Mouse (Mus musculus): Measurements from ENCODE around the gene Ttll4. TPM values are rescaled to one million over a fixed set of nuclear protein-coding genes. Genes with fewer than 3 reads are reported as not detected.

Gene Ttll4
- total RNA-seq, 2 experiments from 2014 or later: 14.1 to 23.3 TPM

GRCm38 (mm10) chr1:74750683-74751082 lies 89.1 kb downstream of the Ttll4 start:
- no peak for DNase-seq (ENCODE audit: low spot score in 2 of 2)

- no peak for DNase-seq (ENCODE audit: low spot score in 2 of 2)
Observed at GRCm38 (mm10) chr1:74752150-74752549, 90.6 kb downstream of the Ttll4 start.

- DNase-seq (ENCODE audit: low spot score in 2 of 2): no peak
Observed at GRCm38 (mm10) chr1:74752833-74753232, 91.3 kb downstream of the Ttll4 start.

Other genes starting within 250 kb of the Ttll4 start
- 10 to 100 TPM; 22.9 to 25.8 TPM for gene Cnot9, start 155.7 kb upstream of the Ttll4 start, total RNA-seq (2021)
- gene Plcd4, start 118.9 kb upstream of the Ttll4 start, total RNA-seq (2021): under 1 TPM; 0.66 to 0.74 TPM
- gene Usp37, start 117.5 kb upstream of the Ttll4 start, total RNA-seq (2021): 10 to 100 TPM; 16.9 to 17.4 TPM
- 10 to 100 TPM; 15.4 to 20.1 TPM for gene Zfp142, start 73.5 kb upstream of the Ttll4 start, total RNA-seq (2021)
- 10 to 100 TPM; 27.0 to 31.0 TPM for gene Bcs1l, start 73.5 kb upstream of the Ttll4 start, total RNA-seq (2021)
- 10 to 100 TPM; 53.8 to 59.6 TPM for gene Rnf25, start 60.3 kb upstream of the Ttll4 start, total RNA-seq (2021)
- gene Stk36, start 60.3 kb upstream of the Ttll4 start, total RNA-seq (2021): 1 to 10 TPM; 2.9 to 5.3 TPM
- gene Cyp27a1, start 51.8 kb downstream of the Ttll4 start, total RNA-seq (2021): 10 to 100 TPM; 12.0 to 25.3 TPM
- under 1 TPM; 0.17 to 0.26 TPM for gene Prkag3, start 87.5 kb downstream of the Ttll4 start, total RNA-seq (2021)
- 1 to 10 TPM; 2.8 to 2.9 TPM for gene Wnt6, start 110.1 kb downstream of the Ttll4 start, total RNA-seq (2021)
- gene Wnt10a, start 129.8 kb downstream of the Ttll4 start, total RNA-seq (2021): 1 to 10 TPM in 1 of 2 experiments, under 1 TPM in 1; 0.20 to 1.7 TPM
- 1 to 10 TPM; 4.1 to 4.8 TPM for gene Cdk5r2, start 193.2 kb downstream of the Ttll4 start, total RNA-seq (2021)
- gene Fev, start 223.7 kb downstream of the Ttll4 start, total RNA-seq (2021): 1 to 10 TPM in 1 of 2 experiments, under 1 TPM in 1; 0.96 to 1.2 TPM
- gene Cryba2, start 231.4 kb downstream of the Ttll4 start, total RNA-seq (2021): under 1 TPM; 0.58 to 0.76 TPM

Measured in adrenal gland, adult 18-20 months (tissue).